Mouse (Mus musculus) neural tube, embryonic 14.5 days (tissue): ENCODE measurements around the gene C2cd2. TPM values are rescaled to one million over a fixed set of nuclear protein-coding genes. Genes with fewer than 3 reads are reported as not detected.

Experiments
- ATAC-seq: fragments of 200-750 bp; cut with Nextera tagmentation; 2 replicates; pipeline ENCODE4 v1.8.0; 2017; ENCODE audit warnings: low read depth, mild to moderate bottlenecking, moderate TSS enrichment, moderate library complexity
- H3K27ac ChIP-seq: fragments of 300-500 bp; sonication (generic); 2 replicates; pipeline ENCODE4 v1.5.1; 2014; ENCODE audit warnings: low read depth, mild to moderate bottlenecking, control low read depth, low read length, moderate library complexity, mixed read lengths
- H3K27me3 ChIP-seq: fragments of 300-500 bp; sonication (generic); 2 replicates; pipeline ENCODE4 v1.6.1; 2014; ENCODE audit warnings: low read length; ENCODE audit not compliant: control insufficient read depth, insufficient read depth
- H3K36me3 ChIP-seq: fragments of 300-500 bp; sonication (generic); 2 replicates; pipeline ENCODE4 v1.6.1; 2014; ENCODE audit warnings: low read length, mixed read lengths; ENCODE audit not compliant: control insufficient read depth, insufficient read depth
- H3K4me1 ChIP-seq: fragments of 300-500 bp; sonication (generic); 2 replicates; pipeline ENCODE4 v1.6.1; 2014; ENCODE audit warnings: low read length; ENCODE audit not compliant: control insufficient read depth, insufficient read depth
- H3K4me2 ChIP-seq: fragments of 300-500 bp; sonication (generic); 2 replicates; pipeline ENCODE4 v1.6.1; 2014; ENCODE audit warnings: mild to moderate bottlenecking, low read depth, low read length, control low read depth
- H3K4me3 ChIP-seq: fragments of 300-500 bp; sonication (generic); 2 replicates; pipeline ENCODE4 v1.5.1; 2014; ENCODE audit warnings: low read depth, low read length, control low read depth, mixed read lengths
- H3K9ac ChIP-seq: fragments of 300-500 bp; sonication (generic); replicated peaks from 2 replicates; pipeline ENCODE4 v1.6.1; 2014; ENCODE audit warnings: low read depth, mild to moderate bottlenecking, control low read depth, low read length, mixed read lengths
- H3K9me3 ChIP-seq: fragments of 300-500 bp; sonication (generic); 2 replicates; pipeline ENCODE4 v1.6.1; 2016; ENCODE audit warnings: low read length; ENCODE audit not compliant: control insufficient read depth
- WGBS: fragments of 180-500 bp; shearing (Covaris S2); extraction: QIAGEN DNeasy Blood & Tissue Kit; methylation state at CpG from one replicate; pipeline ENCODE4 v1.1.7; 2014; 5-methylcytosine and 5-hydroxymethylcytosine counted together
- microRNA-seq: library from miRNA; unstranded; fragments of <30 nt; microRNA quantifications from one replicate; pipeline ENCODE4, GENCODE M21; 2016
- polyA plus RNA-seq: library from polyadenylated mRNA; unstranded; fragments of >200 nt; fragmentation: Nextera tagmentation; extraction: Ambion mirVana; gene quantifications from 2 replicates; pipeline ENCODE4 v1.2.1, GENCODE M21; 2014

The C2cd2 gene
- polyA plus RNA-seq, 1 experiment from 2014 or later = 15.0 TPM

DNA sequence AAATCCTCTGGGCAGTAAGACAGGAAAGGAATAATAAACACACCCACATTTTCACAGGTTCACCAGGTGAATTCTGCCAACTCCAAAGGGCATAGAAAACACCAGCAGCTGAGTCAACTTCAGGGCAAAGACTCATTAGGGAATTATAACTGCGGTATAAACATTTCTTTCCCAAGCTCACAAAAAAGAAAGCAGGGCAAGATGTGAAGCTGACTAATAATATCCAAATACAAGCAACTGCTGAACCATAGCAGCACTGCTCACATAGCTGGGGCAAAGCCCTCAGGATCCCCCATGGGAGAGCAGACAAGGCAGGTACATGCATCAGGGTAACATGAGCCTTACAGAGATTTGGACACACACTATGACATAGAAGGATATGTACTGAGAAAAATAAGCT is 145.0 kb downstream of the C2cd2 start:
- no peak overlapping the region for H3K9ac ChIP-seq
- peaks cover 53% of the 10 kb centered on the region for H3K36me3 ChIP-seq
- WGBS = 90% methylated on average over 1 of the region's 1 CpGs

DNA sequence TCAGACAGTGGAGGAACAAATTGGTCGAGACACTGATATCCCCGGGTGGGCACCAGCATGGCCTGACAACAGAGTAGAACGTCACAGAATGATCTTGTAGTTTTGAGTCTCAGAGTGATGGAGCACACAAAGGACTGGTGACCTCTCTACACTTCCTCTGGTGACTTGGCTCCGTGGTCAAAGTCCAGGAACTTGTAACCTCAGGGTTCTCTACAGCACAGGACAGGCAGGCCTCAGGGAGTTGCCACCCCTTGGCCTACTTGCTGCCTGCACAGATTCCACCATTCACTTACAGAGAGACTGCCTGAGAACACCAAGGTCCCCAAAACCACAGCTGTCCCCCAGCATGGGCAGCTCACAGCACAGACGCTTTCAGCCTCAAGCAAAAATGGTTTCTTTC is 147.1 kb downstream of the C2cd2 start:
- Histone ChIP-seq H3K27me3 (no peaks in the 10 kb centered on the region), H3K9ac (no peak overlapping the region), H3K4me1 (no peaks in the 10 kb centered on the region), H3K27ac (no peak overlapping the region), H3K4me3 (no peak overlapping the region), H3K4me2 (no peak overlapping the region), H3K9me3 (no peaks in the 10 kb centered on the region), H3K36me3 (peaks cover 63% of the 10 kb centered on the region)
- WGBS = 92% methylated on average over 5 of the region's 5 CpGs
- no peak for ATAC-seq

More for the DNA sequence above, 145.0 kb downstream of the C2cd2 start:
- no peak for ATAC-seq
- H3K4me2 ChIP-seq = no peak overlapping the region
- no peaks in the 10 kb centered on the region for H3K9me3 ChIP-seq
- no peak overlapping the region for H3K27ac ChIP-seq
- no peaks in the 10 kb centered on the region for H3K27me3 ChIP-seq
- no peaks in the 10 kb centered on the region for H3K4me1 ChIP-seq
- no peak overlapping the region for H3K4me3 ChIP-seq

DNA sequence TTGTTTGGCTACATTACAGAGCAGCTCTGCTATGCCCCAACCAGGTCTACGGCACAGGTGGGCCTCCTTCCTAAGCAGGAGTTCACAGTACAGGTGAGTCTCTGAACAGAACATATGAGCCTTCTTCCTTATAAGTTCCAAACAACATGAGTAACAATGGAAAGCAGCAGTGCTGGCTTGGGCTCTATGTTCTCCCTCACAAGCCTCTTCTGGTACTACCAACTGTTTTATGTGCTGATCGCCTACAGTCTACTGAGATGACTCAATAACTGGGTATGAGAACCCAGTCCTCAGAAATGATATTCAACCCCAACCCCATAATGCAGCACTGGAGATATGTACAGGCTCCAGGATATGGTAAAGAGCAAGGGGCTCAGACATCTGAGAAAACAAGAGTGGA is 148.3 kb downstream of the C2cd2 start:
- H3K36me3 ChIP-seq = peaks cover 68% of the 10 kb centered on the region
- no peak overlapping the region for H3K4me2 ChIP-seq
- H3K27me3 ChIP-seq = no peaks in the 10 kb centered on the region
- 95% methylated on average over 2 of the region's 2 CpGs for whole genome bisulfite sequencing
- no peak overlapping the region for H3K27ac ChIP-seq
- H3K9ac ChIP-seq = no peak overlapping the region
- H3K9me3 ChIP-seq = no peaks in the 10 kb centered on the region
- ATAC-seq = no peak
- no peaks in the 10 kb centered on the region for H3K4me1 ChIP-seq
- H3K4me3 ChIP-seq = no peak overlapping the region

DNA sequence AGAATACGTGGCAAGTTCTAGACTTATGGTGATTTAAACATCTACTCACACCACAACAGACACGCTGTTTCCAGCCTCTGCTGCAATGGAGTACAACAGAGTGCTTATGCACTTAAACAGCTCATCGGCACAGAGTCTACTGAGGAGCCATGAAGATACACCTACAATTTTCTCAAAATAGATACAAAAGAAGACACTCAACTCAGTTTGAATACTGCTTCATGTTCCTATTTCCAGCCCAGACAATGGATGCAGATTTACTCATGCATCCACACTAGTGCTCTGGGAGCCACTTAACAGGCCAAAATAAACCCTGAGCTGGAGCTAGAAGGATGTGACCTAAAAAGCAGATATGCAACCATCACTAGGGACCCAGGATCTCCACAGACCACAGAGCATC is 153.5 kb downstream of the C2cd2 start:
- H3K9ac ChIP-seq = no peak overlapping the region
- H3K4me3 ChIP-seq = no peak overlapping the region
- peaks cover 68% of the 10 kb centered on the region for H3K36me3 ChIP-seq
- 97% methylated on average over 3 of the region's 3 CpGs for WGBS
- H3K27me3 ChIP-seq = no peaks in the 10 kb centered on the region
- H3K4me1 ChIP-seq = no peaks in the 10 kb centered on the region
- ATAC-seq = no peak
- H3K4me2 ChIP-seq = no peak overlapping the region
- no peaks in the 10 kb centered on the region for H3K9me3 ChIP-seq
- no peak overlapping the region for H3K27ac ChIP-seq

DNA sequence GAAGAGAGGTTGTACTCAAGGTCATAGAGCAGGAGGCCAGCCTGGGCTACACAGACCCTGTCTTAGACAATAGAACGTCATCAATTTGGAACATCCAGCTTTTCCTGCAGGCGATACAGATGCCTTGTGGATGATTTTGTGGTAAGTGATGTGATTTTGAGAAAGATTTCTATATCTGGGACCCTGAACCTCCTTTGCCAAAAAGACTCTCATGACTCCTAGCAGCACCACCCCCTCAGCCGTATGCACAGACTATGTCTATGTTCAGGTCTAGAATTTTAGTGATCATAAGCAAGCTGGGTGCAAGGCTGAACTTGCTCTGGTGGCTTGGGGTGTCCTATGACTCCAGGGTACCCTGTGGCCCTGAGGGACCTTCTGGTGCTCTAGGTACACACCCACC is 156.8 kb downstream of the C2cd2 start:
- Histone ChIP-seq H3K27me3 (no peaks in the 10 kb centered on the region), H3K27ac (no peak overlapping the region), H3K9ac (no peak overlapping the region), H3K4me3 (no peak overlapping the region), H3K36me3 (peaks cover 57% of the 10 kb centered on the region), H3K4me2 (no peak overlapping the region), H3K9me3 (no peaks in the 10 kb centered on the region), H3K4me1 (no peaks in the 10 kb centered on the region)
- ATAC-seq = no peak
- 94% methylated on average over 3 of the region's 3 CpGs for WGBS

Small RNAs within 50 kb of the gene (microRNA-seq; reads per million reads assigned to microRNA genes)
- gene Mir6964 = not detected

Other genes starting within 250 kb of the C2cd2 start
- 0.31 and 0.33 TPM in 2 replicates for gene Ripk4, start 198.8 kb downstream of the C2cd2 start, polyA plus RNA-seq
- gene Prdm15, start 110.7 kb downstream of the C2cd2 start, polyA plus RNA-seq = 10.3 and 11.8 TPM in 2 replicates
- gene Zbtb21, start within 50 bp of the C2cd2 start, polyA plus RNA-seq = 14.6 and 15.7 TPM in 2 replicates
- 21.8 and 35.7 TPM in 2 replicates for gene B230307C23Rik, start 34.7 kb upstream of the C2cd2 start, polyA plus RNA-seq
- 14.9 and 16.5 TPM in 2 replicates for gene A630089N07Rik, start 119.9 kb upstream of the C2cd2 start, polyA plus RNA-seq